Mouse (Mus musculus) megakaryocyte, embryonic 14.5 days (primary cell): Measurements from ENCODE around the gene Map7.

Experiments used
- FLI1 ChIP-seq: IDR thresholded peaks from 2 replicates; pipeline ENCODE4 v1.6.1; 2012; ENCODE audit warnings: low read length, inconsistent platforms, mixed read lengths
- GATA1 ChIP-seq: IDR thresholded peaks from 3 replicates; pipeline ENCODE4 v1.6.1; 2012; ENCODE audit warnings: mixed read lengths, low read length, inconsistent platforms, borderline replicate concordance

DNA sequence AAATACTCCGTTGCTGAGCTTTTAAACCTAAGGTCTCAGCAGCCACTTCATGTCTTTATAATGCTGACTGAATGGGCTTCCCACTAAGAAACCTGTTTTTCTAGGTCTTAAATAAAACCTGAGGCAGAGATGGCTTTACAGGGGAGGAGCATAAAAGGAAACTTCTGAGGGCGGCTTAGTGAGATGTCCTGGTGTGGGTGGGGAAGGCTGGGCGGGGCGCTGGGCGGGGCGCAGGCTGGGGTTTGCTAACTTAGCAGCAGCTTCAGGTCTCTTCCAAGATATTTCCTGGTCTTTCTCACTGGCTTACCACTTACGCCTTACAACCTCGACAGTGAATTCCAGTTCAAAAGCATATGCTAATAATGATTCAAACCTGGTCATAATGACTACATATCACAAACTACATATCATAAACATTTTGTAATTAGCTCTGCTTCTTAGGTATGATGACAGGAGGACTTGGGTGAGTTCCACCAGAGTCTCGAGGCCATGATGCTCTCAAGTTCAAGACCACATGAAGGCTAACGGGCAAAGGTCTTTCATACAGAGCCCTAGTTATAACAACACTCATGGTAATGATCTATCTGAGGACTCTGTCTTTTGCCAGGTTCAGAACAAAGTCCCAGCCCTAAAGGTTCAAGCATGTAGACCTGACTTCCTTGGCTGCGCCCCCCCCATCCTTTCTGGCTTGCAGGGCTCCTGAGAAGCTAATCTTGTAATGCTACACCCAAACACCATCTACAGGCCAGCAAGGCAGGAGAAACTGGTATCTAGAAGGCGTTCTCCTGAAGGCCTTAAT is 30.7 kb downstream of the Map7 start:
- TF ChIP-seq GATA1 = no peak
- TF ChIP-seq FLI1 = no peak
